Mouse (Mus musculus) gastrocnemius, postnatal 4 days (tissue): ENCODE measurements around the gene Zcwpw1. TPM values are rescaled to one million over a fixed set of nuclear protein-coding genes. Genes with fewer than 3 reads are reported as not detected.

Experiments
- DNase-seq, 2 experiments: peaks; one replicate each; pipeline ENCODE4 v3.0.0; 2021 to 2022; ENCODE audit warnings: low spot score in 2 of 2, mixed read lengths in 2 of 2
- total RNA-seq, 2 experiments: library from RNA; stranded (reverse); gene quantifications; 2 replicates each; pipeline ENCODE4 v1.2.3; 2021

The Zcwpw1 gene
- total RNA-seq, 2 experiments from 2014 or later, result 4.3 to 5.6 TPM

DNA sequence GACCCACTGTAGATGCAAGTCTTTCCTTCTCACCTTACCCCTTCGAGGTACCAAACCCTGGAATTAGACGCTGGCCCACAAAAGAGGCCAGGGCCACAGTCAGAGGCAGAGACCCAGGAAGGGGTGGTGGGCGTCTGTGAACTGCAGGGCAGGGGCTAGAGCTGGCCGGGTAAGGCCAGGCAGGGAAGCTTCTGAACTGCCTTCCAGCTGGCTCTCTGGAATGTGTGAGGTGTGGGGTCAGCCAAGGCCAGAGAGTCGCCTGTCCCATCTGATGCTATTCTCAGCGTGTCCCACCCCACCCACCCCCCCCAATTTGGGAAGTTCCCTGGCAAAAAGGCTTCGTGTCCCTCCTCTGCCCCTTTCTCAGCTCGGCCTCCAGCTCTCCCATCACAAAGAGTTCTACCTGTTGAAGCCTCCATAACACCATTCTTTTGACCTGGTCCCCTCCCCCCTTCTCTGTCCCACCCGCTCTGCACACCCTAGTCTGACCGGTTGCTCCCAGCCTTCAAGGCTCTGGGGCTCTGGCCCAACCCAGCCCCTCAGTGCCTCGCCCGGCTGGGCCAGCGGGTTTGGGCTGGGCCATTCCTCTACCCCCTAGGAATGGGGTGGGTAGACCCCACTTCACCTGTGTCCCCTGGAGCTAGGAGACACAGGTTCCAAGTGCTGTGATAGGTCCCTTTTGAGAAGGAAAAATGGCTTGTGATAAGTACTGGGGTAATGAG, 34.3 kb upstream of the Zcwpw1 start:
- no peak for DNase-seq

DNA sequence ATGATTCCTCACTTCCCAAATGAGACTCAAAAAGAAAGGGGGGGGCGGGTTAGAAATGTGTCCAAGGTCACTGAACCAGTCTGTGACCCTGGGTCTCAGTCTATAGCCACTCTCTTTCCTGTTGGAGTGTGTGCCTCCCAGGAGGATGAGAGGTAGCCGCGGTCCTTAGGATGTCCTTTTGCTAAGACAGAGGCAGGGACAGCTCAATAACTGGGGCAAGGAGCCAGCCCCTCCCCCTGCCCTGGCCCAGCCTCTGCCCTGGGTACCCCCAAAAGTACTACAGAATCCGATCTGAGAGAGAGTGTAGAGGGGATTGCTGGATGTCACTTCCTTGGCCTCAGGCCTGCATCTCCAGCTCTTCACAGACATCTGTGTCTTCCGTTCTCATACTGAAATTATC, 32.2 kb upstream of the Zcwpw1 start:
- DNase-seq, result no peak

- no peak for DNase-seq
Observed at GRCm38 (mm10) chr5:137756106-137756505, 31.5 kb upstream of the Zcwpw1 start.

DNA sequence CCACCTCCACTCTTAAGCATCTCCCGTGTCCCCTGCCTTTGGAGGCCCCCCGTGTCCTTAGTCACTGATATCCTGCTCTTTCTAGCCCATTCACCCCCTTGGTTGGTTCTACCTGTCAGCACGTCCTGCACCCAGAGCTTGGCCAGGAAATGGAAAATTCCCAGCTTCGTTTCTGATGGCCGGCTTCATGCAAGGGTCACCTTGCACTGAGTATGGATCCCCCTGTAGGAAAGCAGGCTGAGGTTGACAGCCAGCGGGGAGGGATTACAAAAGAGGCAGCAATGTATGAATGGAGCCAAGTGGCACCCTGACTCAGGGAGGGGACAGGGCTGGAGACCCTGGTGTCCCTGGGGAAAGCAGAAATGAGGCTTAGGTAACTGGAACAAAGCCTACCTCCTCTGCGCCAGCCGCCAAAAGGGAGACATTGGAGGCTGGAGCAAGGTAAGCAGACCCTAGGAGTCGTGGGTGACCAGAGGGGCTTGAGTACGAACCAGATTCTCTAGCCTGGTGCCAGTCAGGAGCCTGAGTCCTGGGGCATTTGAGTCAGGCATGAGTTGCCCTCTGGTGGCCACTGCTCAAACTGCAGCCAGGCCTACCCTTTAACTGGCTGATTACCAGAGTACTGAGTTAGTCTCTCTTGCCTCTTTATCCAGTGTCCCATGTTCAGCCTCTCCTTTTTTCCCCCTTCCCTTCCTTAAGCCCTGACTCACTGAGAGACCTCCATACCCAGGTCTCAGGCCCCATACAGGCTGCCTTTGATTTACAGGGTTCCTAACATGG, 30.5 kb upstream of the Zcwpw1 start:
- DNase-seq, result peak; percentile 73 to 81

GRCm38 (mm10) chr5:137757887-137758286, 29.7 kb upstream of the Zcwpw1 start:
- no peak for DNase-seq

- DNase-seq, result no peak
Observed at GRCm38 (mm10) chr5:137758921-137759534, 28.6 kb upstream of the Zcwpw1 start.

GRCm38 (mm10) chr5:137759971-137760412, 27.6 kb upstream of the Zcwpw1 start:
- DNase-seq, result peak; percentile 65 to 85

DNA sequence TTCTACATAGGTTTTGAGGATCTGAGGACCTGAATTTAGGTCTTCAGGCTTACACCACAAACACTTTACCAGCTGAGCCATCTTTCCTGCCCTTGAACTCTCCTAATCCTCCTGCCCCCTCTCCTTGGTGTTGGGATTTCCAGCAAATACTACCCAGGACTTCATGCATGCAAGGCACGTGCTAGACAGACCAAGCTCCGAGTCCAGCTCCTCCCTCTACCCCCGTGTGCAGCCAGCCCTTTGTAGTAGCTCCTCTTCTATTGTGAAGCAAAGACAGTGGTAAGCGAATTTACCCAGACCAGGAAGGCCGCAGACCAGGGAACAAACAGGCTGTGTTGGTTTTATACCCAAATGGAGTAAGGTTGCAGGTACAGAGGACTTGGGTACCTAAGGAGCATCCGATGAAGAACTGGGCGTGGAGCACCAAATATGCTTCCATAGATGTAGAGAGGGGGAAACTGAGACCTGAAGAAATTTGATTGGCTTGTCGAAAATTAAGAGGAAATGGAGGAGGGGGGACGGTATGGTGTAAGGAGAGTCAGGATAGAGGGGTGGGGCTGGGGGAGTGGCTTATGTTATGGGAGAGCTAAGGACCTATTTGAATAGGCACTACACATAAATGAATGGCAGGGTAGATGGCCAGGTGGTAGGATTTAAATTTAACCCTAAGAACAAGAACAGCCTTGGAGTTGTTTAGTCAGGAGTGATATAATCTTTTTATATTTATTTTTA, 22.8 kb upstream of the Zcwpw1 start:
- no peak for DNase-seq

GRCm38 (mm10) chr5:137766270-137766669, 21.3 kb upstream of the Zcwpw1 start:
- DNase-seq, result no peak

DNA sequence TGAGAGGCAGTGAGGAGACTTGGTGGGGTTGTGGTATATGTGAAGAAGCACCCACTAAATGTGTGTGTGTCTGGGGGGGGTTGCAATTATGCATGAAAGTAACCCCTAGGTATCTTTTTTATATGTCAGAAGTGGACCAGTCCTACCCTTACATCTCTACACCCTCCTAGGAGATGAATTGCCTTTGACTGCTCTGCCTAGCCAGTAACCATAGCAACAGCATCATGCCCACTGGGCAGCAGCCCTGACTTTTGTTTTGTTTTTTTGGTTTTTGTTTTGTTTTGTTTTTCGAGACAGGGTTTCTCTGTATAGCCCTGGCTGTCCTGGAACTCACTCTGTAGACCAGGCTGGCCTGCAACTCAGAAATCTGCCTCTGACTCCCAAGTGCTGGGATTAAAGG, 19.1 kb upstream of the Zcwpw1 start:
- DNase-seq, result no peak

GRCm38 (mm10) chr5:137770709-137771108, 16.9 kb upstream of the Zcwpw1 start:
- DNase-seq, result no peak

DNA sequence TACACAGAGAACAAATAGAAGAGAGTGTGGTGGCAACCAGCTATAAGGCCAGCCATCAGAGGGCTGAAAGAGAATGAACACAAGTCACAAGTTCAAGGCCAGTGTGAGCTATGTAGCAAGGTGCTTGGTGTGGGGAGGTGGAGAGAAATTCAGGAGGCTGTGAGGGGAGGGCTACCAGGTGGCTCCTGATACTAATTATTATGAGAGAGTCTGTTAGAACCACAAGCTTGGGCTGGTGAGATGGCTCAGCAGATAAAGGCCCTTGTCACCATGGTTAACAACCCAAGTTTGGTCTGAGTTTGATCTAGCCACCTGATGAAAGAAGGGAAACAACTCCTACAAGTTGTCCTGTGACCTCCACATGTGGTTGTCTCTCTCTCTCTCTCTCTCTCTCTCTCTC, 14.8 kb upstream of the Zcwpw1 start:
- no peak for DNase-seq

GRCm38 (mm10) chr5:137775587-137776290, 11.9 kb upstream of the Zcwpw1 start:
- no peak for DNase-seq

- no peak for DNase-seq
Observed at GRCm38 (mm10) chr5:137776408-137776918, 11.1 kb upstream of the Zcwpw1 start.

DNA sequence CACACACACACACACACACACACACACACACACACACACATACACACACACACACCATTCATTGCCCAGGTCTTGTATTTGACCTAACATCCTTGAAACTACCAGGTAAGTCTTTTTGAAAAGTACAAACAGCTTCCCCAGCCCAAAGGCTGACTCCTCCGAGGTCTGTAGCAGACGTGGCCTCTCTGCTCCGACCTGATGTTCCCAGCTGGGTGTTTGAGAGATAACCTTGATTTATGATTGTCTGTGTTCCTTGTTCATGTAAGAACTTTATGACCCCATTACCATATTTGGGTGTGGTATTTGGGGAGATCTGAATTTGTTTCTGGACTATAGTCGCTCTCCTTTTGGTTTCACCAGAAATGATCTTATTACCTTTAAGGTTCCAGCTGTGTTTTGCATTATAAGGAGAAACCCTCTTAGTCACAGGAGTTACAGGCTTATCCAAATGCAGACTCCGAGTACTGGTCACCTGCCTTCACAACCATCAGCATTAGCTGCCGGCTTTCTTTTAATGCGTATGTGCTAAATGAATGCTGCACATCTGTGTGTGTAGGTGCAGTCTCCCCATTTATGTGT, 10.2 kb upstream of the Zcwpw1 start:
- DNase-seq, result no peak

DNA sequence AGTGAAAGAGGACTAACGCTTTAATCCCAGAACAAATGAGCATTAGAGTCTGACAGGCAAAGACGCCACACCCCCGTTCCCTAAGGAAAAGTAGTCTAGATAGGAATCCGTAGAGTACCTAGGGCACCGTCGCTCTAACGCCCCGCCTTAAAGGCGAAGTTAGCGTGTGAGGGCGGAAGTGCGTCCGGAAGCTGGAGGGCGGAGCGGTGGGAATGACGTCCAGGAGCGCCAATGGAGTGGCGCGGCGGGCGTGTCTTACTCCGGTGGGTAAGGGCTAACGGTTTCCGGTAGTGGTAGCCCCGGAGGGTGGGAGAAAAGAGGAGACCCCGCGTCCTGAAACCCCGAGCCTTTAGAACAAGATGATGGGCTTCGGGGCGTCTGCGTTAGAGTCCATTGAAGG, 9.0 kb upstream of the Zcwpw1 start, which contains the start of gene Ppp1r35:
Gene Ppp1r35 (plus strand): TSS at position 215 of the 400 bp plus-strand sequence.
- peak; percentile 91 to 96 for DNase-seq

DNA sequence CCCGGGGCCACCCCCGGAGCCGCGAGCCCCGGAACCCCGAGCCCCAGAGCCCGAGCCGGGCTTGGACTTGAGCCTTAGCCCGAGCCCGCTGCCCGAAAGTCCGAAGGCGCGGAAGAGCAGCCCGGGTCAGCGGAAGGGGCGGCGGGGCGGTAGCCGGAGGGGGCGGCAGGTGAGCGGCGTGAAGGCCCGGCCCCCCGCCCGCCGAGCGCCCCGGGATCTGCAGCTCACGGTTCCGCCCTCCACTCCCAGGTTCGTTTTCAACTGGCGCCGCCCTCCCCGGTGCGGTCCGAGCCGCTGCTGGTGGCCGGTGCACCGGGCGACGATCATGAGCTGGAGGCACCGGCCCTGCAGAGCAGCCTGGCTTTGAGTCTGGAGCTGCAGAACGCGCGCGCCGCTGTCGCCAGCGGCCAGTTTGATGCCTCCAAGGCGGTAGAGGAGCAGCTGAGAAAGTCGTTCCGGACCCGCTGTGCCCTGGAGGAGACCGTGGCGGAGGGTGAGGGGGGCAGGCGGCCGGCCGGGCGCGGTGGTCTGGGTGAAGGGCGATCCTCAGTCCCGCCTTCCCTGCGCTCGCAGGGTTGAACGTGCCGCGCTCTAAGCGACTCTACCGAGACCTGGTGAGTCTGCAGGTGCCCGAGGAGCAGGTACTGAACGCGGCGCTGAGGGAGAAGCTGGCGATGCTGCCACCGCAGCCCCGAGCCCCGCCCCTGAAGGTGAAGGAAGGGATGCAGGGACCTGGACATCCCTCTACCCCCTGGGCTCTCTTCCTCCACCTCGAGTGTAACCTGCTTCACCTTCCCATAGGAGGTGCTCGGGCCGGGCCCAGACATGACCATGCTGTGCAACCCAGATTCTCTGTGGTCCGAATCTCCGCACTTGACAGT, 8.3 kb upstream of the Zcwpw1 start:
- DNase-seq, result peak in 1 of 2 experiments; percentile 39

- DNase-seq, result no peak
Observed at GRCm38 (mm10) chr5:137781661-137782060, 5.9 kb upstream of the Zcwpw1 start.
